Mouse (Mus musculus) limb, embryonic 11.5 days (tissue): ENCODE results near the gene Larp1. TPM values are rescaled to one million over a fixed set of nuclear protein-coding genes. Genes with fewer than 3 reads are reported as not detected.

Experiments
- ATAC-seq: fragments of 200-750 bp; cut with Nextera tagmentation; 2 replicates; pipeline ENCODE4 v1.8.0; 2017; ENCODE audit warnings: low read depth; ENCODE audit not compliant: insufficient number of reproducible peaks, low FRiP score, low TSS enrichment
- DNase-seq: peaks from one replicate; pipeline ENCODE4 v3.0.0-alpha.2; 2015; ENCODE audit warnings: low spot score
- H3K27ac ChIP-seq: fragments of 300-500 bp; sonication (generic); replicated peaks from 2 replicates; pipeline ENCODE4 v1.5.1; 2014; ENCODE audit warnings: low read depth, mild to moderate bottlenecking, low read length
- H3K27me3 ChIP-seq: fragments of 300-500 bp; sonication (generic); 2 replicates; pipeline ENCODE4 v1.6.1; 2014; ENCODE audit warnings: mild to moderate bottlenecking, low read length, mixed read lengths; ENCODE audit not compliant: control insufficient read depth, insufficient read depth
- H3K36me3 ChIP-seq: fragments of 300-500 bp; sonication (generic); 2 replicates; pipeline ENCODE4 v1.6.1; 2014; ENCODE audit warnings: mild to moderate bottlenecking, low read length, moderate library complexity, mixed read lengths; ENCODE audit not compliant: control insufficient read depth, insufficient read depth
- H3K4me1 ChIP-seq: fragments of 300-500 bp; sonication (generic); 2 replicates; pipeline ENCODE4 v1.6.1; 2014; ENCODE audit warnings: low read length, mixed read lengths; ENCODE audit not compliant: control insufficient read depth, insufficient read depth
- H3K4me2 ChIP-seq: fragments of 300-500 bp; sonication (generic); 2 replicates; pipeline ENCODE4 v1.6.1; 2014; ENCODE audit warnings: low read depth, mild to moderate bottlenecking, moderate library complexity; ENCODE audit not compliant: severe bottlenecking
- H3K4me3 ChIP-seq: fragments of 300-500 bp; sonication (generic); 2 replicates; pipeline ENCODE4 v1.5.1; 2014; ENCODE audit warnings: low read depth, low read length
- H3K9ac ChIP-seq: fragments of 300-500 bp; sonication (generic); 2 replicates; pipeline ENCODE4 v1.6.1; 2014; ENCODE audit warnings: mild to moderate bottlenecking, low read length
- H3K9me3 ChIP-seq: fragments of 300-500 bp; sonication (generic); 2 replicates; pipeline ENCODE4 v1.6.1; 2016; ENCODE audit warnings: low read length; ENCODE audit not compliant: control insufficient read depth
- WGBS: fragments of 180-500 bp; shearing (Covaris S2); extraction: QIAGEN DNeasy Blood & Tissue Kit; methylation state at CpG from one replicate; pipeline ENCODE4 v1.1.7; 2014; 5-methylcytosine and 5-hydroxymethylcytosine counted together
- polyA plus RNA-seq: library from polyadenylated mRNA; unstranded; fragments of >200 nt; fragmentation: Nextera tagmentation; extraction: Ambion mirVana; gene quantifications from 2 replicates; pipeline ENCODE4 v1.2.1, GENCODE M21; 2014

The Larp1 gene
- polyA plus RNA-seq, 1 experiment from 2014 or later, result 18.9 TPM

DNA sequence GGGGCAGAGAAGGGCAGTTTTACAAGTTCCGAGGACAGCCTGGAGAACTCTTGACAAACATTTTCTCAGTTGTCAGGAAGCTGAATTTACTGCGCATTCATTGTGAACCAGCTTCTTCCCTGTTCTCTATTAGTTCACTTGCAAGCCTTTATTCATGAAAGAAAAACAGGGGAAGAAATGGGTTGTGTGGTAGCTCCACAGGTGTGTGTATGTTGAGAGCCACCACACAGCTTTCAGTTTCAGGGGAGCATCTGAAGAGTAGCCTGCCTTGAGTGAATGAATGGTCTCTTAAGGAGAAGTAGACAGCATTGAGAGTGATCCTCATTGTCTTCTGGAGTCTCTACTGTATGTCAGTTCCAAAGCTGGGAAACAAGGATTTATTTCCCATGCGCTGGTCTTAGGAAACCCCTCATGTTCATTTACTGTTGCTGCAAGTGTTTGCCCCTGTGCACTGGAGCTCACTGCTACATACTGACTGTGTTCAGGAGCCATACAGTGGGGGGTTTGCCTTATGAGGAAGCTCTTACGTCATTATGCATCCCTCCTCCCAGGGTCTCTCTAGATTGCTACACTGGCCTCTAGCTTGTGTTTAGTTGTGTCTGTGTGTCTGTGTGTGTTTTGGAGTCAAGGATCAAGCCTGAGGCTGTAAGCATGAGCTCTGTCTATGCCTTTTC lies 98.9 kb downstream of the Larp1 start:
- Histone ChIP-seq H3K27me3 (no peaks in the 10 kb centered on the region), H3K4me2 (no peak overlapping the region), H3K4me3 (no peak overlapping the region), H3K27ac (no peak overlapping the region), H3K36me3 (peaks cover 14% of the 10 kb centered on the region; the same call in 1 of the 2 replicates), H3K4me1 (peaks cover 7% of the 10 kb centered on the region; the same call in 1 of the 2 replicates), H3K9ac (no peak overlapping the region), H3K9me3 (no peaks in the 10 kb centered on the region)
- WGBS, result 88% methylated on average over 4 of the region's 4 CpGs
- DNase-seq (no peak), ATAC-seq (no peak)

Other genes starting within 250 kb of the Larp1 start
- 14.1 and 15.2 TPM in 2 replicates for gene Sap30l, start 207.4 kb upstream of the Larp1 start, polyA plus RNA-seq
- 2.6 and 3.0 TPM in 2 replicates for gene Hand1, start 176.2 kb upstream of the Larp1 start, polyA plus RNA-seq
- not detected in 2 replicates for gene Gm12248, start 84.1 kb downstream of the Larp1 start, polyA plus RNA-seq
- gene Cnot8, start 95.1 kb downstream of the Larp1 start, polyA plus RNA-seq, result 102 and 104 TPM in 2 replicates
- 28.5 and 30.3 TPM in 2 replicates for gene Gemin5, start 159.5 kb downstream of the Larp1 start, polyA plus RNA-seq
- 142 and 144 TPM in 2 replicates for gene Mrpl22, start 162.6 kb downstream of the Larp1 start, polyA plus RNA-seq
- 1.6 and 2.1 TPM in 2 replicates for gene Igtp, start 190.5 kb downstream of the Larp1 start, polyA plus RNA-seq
- 0.12 and 0.40 TPM in 2 replicates for gene Irgm2, start 190.6 kb downstream of the Larp1 start, polyA plus RNA-seq